Mouse (Mus musculus): ENCODE measurements at regions not wholly inside any gene's neighbourhood (a gene's known extent, or its start where the extent isn't known, plus 50 kb on each side); places are given as distances from the start of the nearest gene placed in this dataset.
A peak's percentile ranks its signal among the peaks of the same experiment; 100 is the strongest.

DNA sequence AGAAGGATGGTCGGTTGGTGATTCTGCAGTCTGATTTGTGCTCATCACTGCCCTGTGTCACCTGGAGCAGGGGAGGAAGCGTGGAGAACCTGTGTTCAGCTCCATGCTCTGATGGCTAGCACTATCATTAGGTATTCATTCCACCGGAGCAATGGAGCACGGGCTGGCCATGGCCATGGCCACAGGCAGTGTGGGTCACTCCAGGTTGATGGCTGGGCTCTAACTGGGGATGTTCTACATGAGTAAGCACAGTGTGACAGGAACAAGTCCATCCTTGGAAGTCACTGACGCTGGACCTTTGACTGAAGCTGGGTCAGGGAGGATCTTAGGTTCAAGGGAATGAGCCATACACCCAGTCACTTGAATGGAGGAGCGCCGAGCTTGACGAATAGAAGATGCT, 154.7 kb downstream of the Zfp281 start:
- DNase-seq (ENCODE audit: low spot score in 2 of 2): no peak

DNA sequence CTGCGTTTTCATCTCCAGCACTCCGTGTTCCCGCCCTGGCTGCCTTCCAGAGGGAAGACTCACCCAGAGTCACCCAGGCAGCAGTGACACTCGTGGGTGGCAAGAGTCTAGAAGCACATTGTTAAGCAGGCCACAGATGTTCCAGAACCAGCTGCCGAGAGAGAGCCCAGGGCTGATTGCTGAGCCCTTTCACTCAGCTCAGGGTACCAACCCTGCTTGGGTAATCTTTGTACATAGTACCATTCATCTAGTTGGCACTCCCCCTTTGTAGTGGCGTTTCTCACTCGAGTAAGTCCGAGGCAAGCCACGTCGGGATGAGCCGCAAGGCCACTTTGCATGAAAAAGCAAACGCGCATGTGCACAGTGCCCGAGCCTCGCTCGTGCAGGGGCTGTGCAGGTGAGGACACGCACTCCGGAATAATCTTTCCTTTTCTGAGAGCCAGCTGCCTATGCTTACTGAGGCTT, 156.9 kb downstream of the Zfp281 start:
- DNase-seq (ENCODE audit: low spot score in 2 of 2): peak in 1 of 2 experiments; percentile 28

DNA sequence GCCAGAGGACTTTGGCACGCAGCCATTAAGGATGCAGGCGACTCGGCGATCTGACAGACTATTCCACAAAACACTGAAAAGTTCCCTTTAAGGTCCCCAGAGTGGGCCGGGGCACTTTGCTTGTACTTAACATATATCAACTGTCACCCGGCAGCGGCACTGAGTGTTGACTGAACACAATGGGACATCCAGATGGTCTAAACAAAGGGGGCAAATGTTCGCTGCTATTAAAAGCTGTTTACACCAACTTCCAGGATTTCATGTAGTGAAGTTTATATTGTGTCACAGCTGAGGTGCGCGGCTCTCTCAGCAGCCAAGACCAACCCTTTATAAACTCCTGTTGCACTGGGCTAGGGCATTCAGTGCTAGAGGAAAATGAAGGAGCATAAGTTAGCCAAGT, 157.6 kb downstream of the Zfp281 start:
- DNase-seq (ENCODE audit: low spot score in 2 of 2): peak in 1 of 2 experiments; percentile 17

DNA sequence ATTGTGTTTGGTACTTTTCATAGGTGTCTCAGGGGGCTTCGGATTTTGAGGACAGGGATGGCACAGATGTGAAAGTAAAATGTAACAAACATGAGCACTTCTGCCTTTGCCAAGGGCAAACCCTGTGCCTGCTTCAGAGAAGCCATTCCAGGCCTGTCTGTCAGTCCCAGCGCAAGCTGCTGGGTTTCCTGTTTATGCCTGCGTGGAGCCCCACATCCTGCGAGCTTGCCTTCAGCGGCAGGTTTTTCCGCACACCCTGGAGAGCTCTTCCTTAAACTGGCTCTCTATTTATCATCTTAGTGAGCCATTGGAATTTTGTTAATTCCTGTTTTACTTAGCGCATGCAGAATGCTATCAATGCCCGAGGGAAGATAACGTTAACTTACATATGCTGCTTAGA, 159.5 kb downstream of the Zfp281 start:
- DNase-seq (ENCODE audit: low spot score in 2 of 2): no peak

DNA sequence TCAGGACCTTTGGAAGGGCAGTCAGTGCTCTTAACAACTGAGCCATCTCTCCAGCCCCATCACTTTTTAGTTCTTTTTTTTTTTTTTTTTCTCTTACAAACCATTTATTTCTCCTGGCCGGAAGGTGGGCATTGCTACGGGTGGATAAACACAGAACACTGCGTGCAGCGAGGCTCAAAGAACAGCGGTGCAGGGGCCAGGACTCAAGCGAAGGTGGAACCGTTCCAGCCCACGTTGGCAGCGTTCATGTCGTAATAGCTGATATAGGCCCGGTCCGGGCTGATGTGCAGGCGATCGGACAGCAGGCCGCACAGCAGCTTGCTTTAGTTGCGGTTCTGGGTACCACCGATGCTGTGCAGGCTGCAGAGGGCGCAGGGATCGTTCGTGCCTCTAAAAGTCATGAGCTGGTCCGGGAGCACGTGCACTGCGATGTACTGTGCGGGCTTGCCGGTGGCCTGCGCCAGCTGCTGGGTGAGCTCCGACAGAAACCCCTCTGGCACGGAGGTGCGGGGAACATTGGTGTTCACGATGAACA, 164.3 kb downstream of the Zfp281 start:
- DNase-seq (ENCODE audit: low spot score in 2 of 2): no peak

DNA sequence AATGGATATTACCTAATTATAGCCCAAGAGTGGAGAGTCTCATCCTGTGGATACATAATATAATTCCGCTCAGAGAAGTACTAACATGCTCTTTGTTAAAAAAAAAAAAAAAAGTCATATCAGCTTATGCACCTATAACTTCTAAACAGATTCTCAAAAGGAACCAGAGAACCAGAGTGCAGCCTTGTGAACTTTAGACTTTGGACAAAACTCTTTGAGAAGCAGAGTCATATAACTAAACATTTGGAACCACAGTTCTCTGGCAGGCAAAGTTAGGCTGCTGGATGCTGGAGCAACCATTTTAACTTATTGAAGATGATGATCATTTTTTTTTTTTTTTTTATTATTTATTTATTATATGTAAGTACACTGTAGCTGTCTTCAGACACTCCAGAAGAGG, 166.9 kb downstream of the Zfp281 start:
- DNase-seq (ENCODE audit: low spot score in 2 of 2): no peak

Small RNA genes in the stretch of these regions (microRNA-seq; reads per million reads assigned to microRNA genes)
- gene Gm22132: 0 reads per million in 2 experiments

All from layer of hippocampus, postnatal 14 days (tissue).